Mouse (Mus musculus) stomach, embryonic 15.5 days (tissue): ENCODE measurements around the gene Snx20. TPM values are rescaled to one million over a fixed set of nuclear protein-coding genes. Genes with fewer than 3 reads are reported as not detected.
A peak's percentile ranks its signal among the peaks of the same experiment; 100 is the strongest.

Experiments used
- ATAC-seq: fragments of 200-750 bp; cut with Nextera tagmentation; 2 replicates; pipeline ENCODE4 v1.8.0; 2017; ENCODE audit warnings: low read depth, moderate number of reproducible peaks, moderate TSS enrichment; ENCODE audit not compliant: insufficient read depth, low FRiP score
- H3K27ac ChIP-seq: fragments of 300-500 bp; sonication (generic); 2 replicates; pipeline ENCODE4 v1.5.1; 2015; ENCODE audit warnings: mild to moderate bottlenecking, inconsistent platforms
- H3K27me3 ChIP-seq: fragments of 300-500 bp; sonication (generic); replicated peaks from 2 replicates; pipeline ENCODE4 v1.6.1; 2015; ENCODE audit warnings: inconsistent platforms
- H3K36me3 ChIP-seq: fragments of 300-500 bp; sonication (generic); 2 replicates; pipeline ENCODE4 v1.6.1; 2015; ENCODE audit warnings: inconsistent platforms
- H3K4me1 ChIP-seq: fragments of 300-500 bp; sonication (generic); 2 replicates; pipeline ENCODE4 v1.6.1; 2015; ENCODE audit warnings: inconsistent platforms
- H3K4me2 ChIP-seq: fragments of 300-500 bp; sonication (generic); 2 replicates; pipeline ENCODE4 v1.6.1; 2015; ENCODE audit warnings: mild to moderate bottlenecking, inconsistent platforms
- H3K4me3 ChIP-seq: fragments of 300-500 bp; sonication (generic); replicated peaks from 2 replicates; pipeline ENCODE4 v1.5.1; 2015; ENCODE audit warnings: inconsistent platforms
- H3K9ac ChIP-seq: fragments of 300-500 bp; sonication (generic); 2 replicates; pipeline ENCODE4 v1.6.1; 2015; ENCODE audit warnings: inconsistent platforms
- H3K9me3 ChIP-seq: fragments of 300-500 bp; sonication (generic); 2 replicates; pipeline ENCODE4 v1.6.1; 2016; ENCODE audit warnings: inconsistent platforms
- WGBS: fragments of 180-500 bp; shearing (Covaris S2); methylation state at CpG from one replicate; pipeline ENCODE4 v1.1.7; 2015; 5-methylcytosine and 5-hydroxymethylcytosine counted together
- polyA plus RNA-seq: library from polyadenylated mRNA; unstranded; fragments of >200 nt; fragmentation: Nextera tagmentation; extraction: Ambion mirVana; gene quantifications from 2 replicates; pipeline ENCODE4 v1.2.1, GENCODE M21; 2015

Snx20 gene
- polyA plus RNA-seq, result 2.8 TPM in 2 replicates

GRCm38 (mm10) chr8:88635474-88636397 lies at the start of gene Snx20:
Gene Snx20 (minus strand): TSS chr8:88636128.
- no peaks in the 10 kb centered on the region for H3K36me3 ChIP-seq
- no peaks in the 10 kb centered on the region for H3K9me3 ChIP-seq
- H3K27me3 ChIP-seq, result no peaks in the 10 kb centered on the region
- H3K4me3 ChIP-seq, result peak within 1 kb of the TSS; percentile 27
- no peak within 1 kb of the TSS for H3K27ac ChIP-seq
- WGBS, result 61% methylated on average over 14 of the region's 14 CpGs
- H3K4me1 ChIP-seq, result no peaks in the 10 kb centered on the region
- no peak within 1 kb of the TSS; the same call in 1 of the 2 replicates for H3K9ac ChIP-seq
- peak within 1 kb of the TSS; percentile 10; the same call in 1 of the 2 replicates for H3K4me2 ChIP-seq
- ATAC-seq, result no peak

- no peak overlapping the region for H3K27ac ChIP-seq
- H3K36me3 ChIP-seq, result no peaks in the 10 kb centered on the region
- H3K4me2 ChIP-seq, result no peak overlapping the region
- no peak overlapping the region for H3K9ac ChIP-seq
- H3K4me3 ChIP-seq, result no peak overlapping the region
- H3K9me3 ChIP-seq, result no peaks in the 10 kb centered on the region
- ATAC-seq, result no peak
- H3K27me3 ChIP-seq, result no peaks in the 10 kb centered on the region
- 78% methylated on average over 7 of the region's 7 CpGs for WGBS
- H3K4me1 ChIP-seq, result no peaks in the 10 kb centered on the region
Measured at GRCm38 (mm10) chr8:88683656-88684289, 47.8 kb upstream of the Snx20 start.

GRCm38 (mm10) chr8:88681046-88681445 lies 45.1 kb upstream of the Snx20 start:
- H3K4me3 ChIP-seq, result no peak overlapping the region
- H3K9me3 ChIP-seq, result no peaks in the 10 kb centered on the region
- 85% methylated on average over 8 of the region's 8 CpGs for WGBS

GRCm38 (mm10) chr8:88680566-88680965 lies 44.6 kb upstream of the Snx20 start:
- whole genome bisulfite sequencing, result 94% methylated on average over 2 of the region's 2 CpGs
- Histone ChIP-seq H3K4me3 (no peak overlapping the region), H3K27me3 (no peaks in the 10 kb centered on the region), H3K27ac (no peak overlapping the region), H3K4me2 (no peak overlapping the region), H3K4me1 (no peaks in the 10 kb centered on the region), H3K9me3 (no peaks in the 10 kb centered on the region), H3K9ac (no peak overlapping the region), H3K36me3 (no peaks in the 10 kb centered on the region)
- no peak for ATAC-seq

More at GRCm38 (mm10) chr8:88681046-88681445, 45.1 kb upstream of the Snx20 start:
- Histone ChIP-seq H3K36me3 (no peaks in the 10 kb centered on the region), H3K4me1 (no peaks in the 10 kb centered on the region), H3K27me3 (no peaks in the 10 kb centered on the region), H3K9ac (no peak overlapping the region), H3K4me2 (no peak overlapping the region), H3K27ac (no peak overlapping the region)
- ATAC-seq, result no peak

- Histone ChIP-seq H3K36me3 (no peaks in the 10 kb centered on the region), H3K4me2 (no peak overlapping the region), H3K27ac (no peak overlapping the region), H3K9ac (no peak overlapping the region), H3K9me3 (no peaks in the 10 kb centered on the region), H3K4me3 (no peak overlapping the region), H3K27me3 (no peaks in the 10 kb centered on the region), H3K4me1 (no peaks in the 10 kb centered on the region)
- no peak for ATAC-seq
- WGBS, result 83% methylated on average over 8 of the region's 8 CpGs
Measured at GRCm38 (mm10) chr8:88677071-88677470, 41.1 kb upstream of the Snx20 start.

- no peaks in the 10 kb centered on the region for H3K27me3 ChIP-seq
- no peak overlapping the region for H3K9ac ChIP-seq
- no peak overlapping the region for H3K4me2 ChIP-seq
- H3K27ac ChIP-seq, result no peak overlapping the region
- no peak overlapping the region for H3K4me3 ChIP-seq
- no peak for ATAC-seq
- H3K9me3 ChIP-seq, result no peaks in the 10 kb centered on the region
- no peaks in the 10 kb centered on the region for H3K36me3 ChIP-seq
- H3K4me1 ChIP-seq, result no peaks in the 10 kb centered on the region
- WGBS, result 84% methylated on average over 12 of the region's 12 CpGs
Measured at GRCm38 (mm10) chr8:88675372-88676165, 39.6 kb upstream of the Snx20 start.

- Histone ChIP-seq H3K4me3 (no peak overlapping the region), H3K9me3 (no peaks in the 10 kb centered on the region), H3K4me2 (no peak overlapping the region), H3K9ac (no peak overlapping the region), H3K27me3 (no peaks in the 10 kb centered on the region), H3K4me1 (no peaks in the 10 kb centered on the region), H3K27ac (no peak overlapping the region), H3K36me3 (no peaks in the 10 kb centered on the region)
- WGBS, result 72% methylated on average over 5 of the region's 5 CpGs
- ATAC-seq, result no peak
Measured at GRCm38 (mm10) chr8:88673859-88674258, 37.9 kb upstream of the Snx20 start.

GRCm38 (mm10) chr8:88671575-88671974 lies 35.6 kb upstream of the Snx20 start:
- Histone ChIP-seq H3K27ac (no peak overlapping the region), H3K4me2 (no peak overlapping the region), H3K27me3 (no peaks in the 10 kb centered on the region), H3K36me3 (no peaks in the 10 kb centered on the region), H3K9me3 (no peaks in the 10 kb centered on the region), H3K4me1 (0 out of 2 replicates have a peak, but pooled peaks cover under 1% of the 10 kb centered on the region), H3K4me3 (no peak overlapping the region), H3K9ac (no peak overlapping the region)
- no peak for ATAC-seq
- WGBS, result 74% methylated on average over 10 of the region's 10 CpGs

GRCm38 (mm10) chr8:88670782-88671181 lies 34.9 kb upstream of the Snx20 start:
- 88% methylated on average over 6 of the region's 6 CpGs for WGBS
- ATAC-seq, result no peak
- H3K36me3 ChIP-seq, result no peaks in the 10 kb centered on the region

GRCm38 (mm10) chr8:88668400-88669086 lies 32.6 kb upstream of the Snx20 start:
- no peak for ATAC-seq
- no peak overlapping the region for H3K9ac ChIP-seq
- no peaks in the 10 kb centered on the region for H3K9me3 ChIP-seq
- WGBS, result 58% methylated on average over 14 of the region's 14 CpGs
- no peak overlapping the region for H3K4me2 ChIP-seq
- H3K27me3 ChIP-seq, result no peaks in the 10 kb centered on the region
- no peaks in the 10 kb centered on the region for H3K36me3 ChIP-seq
- no peak overlapping the region for H3K4me3 ChIP-seq
- H3K4me1 ChIP-seq, result peaks cover 7% of the 10 kb centered on the region; the same call in 1 of the 2 replicates
- H3K27ac ChIP-seq, result peak overlapping the region; percentile 28; the same call in 1 of the 2 replicates

More at GRCm38 (mm10) chr8:88670782-88671181, 34.9 kb upstream of the Snx20 start:
- Histone ChIP-seq H3K27ac (no peak overlapping the region), H3K4me1 (peaks cover 7% of the 10 kb centered on the region; the same call in 1 of the 2 replicates), H3K9me3 (no peaks in the 10 kb centered on the region), H3K9ac (no peak overlapping the region), H3K27me3 (no peaks in the 10 kb centered on the region), H3K4me3 (no peak overlapping the region), H3K4me2 (no peak overlapping the region)

- WGBS, result 41% methylated on average over 1 of the region's 1 CpGs
- ATAC-seq, result peak; percentile 67; the same call in 1 of the 2 replicates
- H3K4me2 ChIP-seq, result no peak overlapping the region
- H3K4me3 ChIP-seq, result no peak overlapping the region
- H3K4me1 ChIP-seq, result peaks cover 7% of the 10 kb centered on the region; the same call in 1 of the 2 replicates
- H3K27me3 ChIP-seq, result no peaks in the 10 kb centered on the region
- H3K9me3 ChIP-seq, result no peaks in the 10 kb centered on the region
- H3K36me3 ChIP-seq, result no peaks in the 10 kb centered on the region
- no peak overlapping the region for H3K9ac ChIP-seq
- H3K27ac ChIP-seq, result no peak overlapping the region; the same call in 1 of the 2 replicates
Measured at GRCm38 (mm10) chr8:88666435-88666834, 30.5 kb upstream of the Snx20 start.
